19 mouse cellular contexts compared by ENCODE assay signal in genomic region chr5:45284680-45285079, GRCm38 (mm10).
DNase-seq lines count a peak whose midpoint lies in the region; ATAC-seq and TF ChIP-seq lines count a peak whose summit lies in the region.
"Had no signal": no experiment of that assay in that cellular context is flagged by ENCODE, and none has a peak within 500 bp of the region (broad histone marks: within the 10 kb centered on the region; RNA-seq: fewer than 3 reads in every experiment).

No protein-coding gene starts in this region.

- H3K27ac ChIP-seq in embryonic facial prominence, embryonic 14.5 days (replicated peaks; ENCODE audit: low read depth, low read length), result no peak overlapping the region
- no peak overlapping the region for H3K27ac ChIP-seq in embryonic facial prominence, embryonic 10.5 days (replicated peaks)
- H3K27ac ChIP-seq in heart, embryonic 16.5 days (ENCODE audit: low read length), result peak overlapping the region; percentile 63
- peak overlapping the region; percentile 80 for H3K27ac ChIP-seq in kidney, embryonic 15.5 days
- 0 out of 2 replicates have a peak overlapping the region, but pooled peaks have one; percentile 54 for H3K27ac ChIP-seq in kidney, postnatal 0 days
- no peak overlapping the region for H3K27ac ChIP-seq in forebrain, embryonic 13.5 days
- H3K27ac ChIP-seq: limb, embryonic 13.5 days; liver, embryonic 13.5 days; midbrain, embryonic 12.5 days; stomach, embryonic 15.5 days had no signal

- H3K27me3 ChIP-seq in embryonic facial prominence, embryonic 14.5 days (replicated peaks; ENCODE audit: control insufficient read depth, insufficient read depth, low read length), result no peaks in the 10 kb centered on the region
- H3K27me3 ChIP-seq in embryonic facial prominence, embryonic 10.5 days (replicated peaks; ENCODE audit: low read depth, poor library complexity, severe bottlenecking), result no peaks in the 10 kb centered on the region
- no peaks in the 10 kb centered on the region for H3K27me3 ChIP-seq in heart, embryonic 16.5 days (ENCODE audit: control insufficient read depth, insufficient read depth, low read length)
- H3K27me3 ChIP-seq in kidney, embryonic 15.5 days, result no peaks in the 10 kb centered on the region
- no peaks in the 10 kb centered on the region for H3K27me3 ChIP-seq in kidney, postnatal 0 days (ENCODE audit: insufficient read depth, low read length)
- no peaks in the 10 kb centered on the region for H3K27me3 ChIP-seq in forebrain, embryonic 13.5 days
- H3K27me3 ChIP-seq: heart, embryonic 12.5 days; limb, embryonic 13.5 days; liver, embryonic 13.5 days; midbrain, embryonic 12.5 days; stomach, embryonic 15.5 days had no signal

- no peak overlapping the region for H3K9ac ChIP-seq in embryonic facial prominence, embryonic 14.5 days (ENCODE audit: low read depth, low read length)
- H3K9ac ChIP-seq in heart, embryonic 16.5 days (ENCODE audit: low read length), result no peak overlapping the region
- H3K9ac ChIP-seq in kidney, embryonic 15.5 days, result no peak overlapping the region
- H3K9ac ChIP-seq in kidney, postnatal 0 days (ENCODE audit: low read depth, low read length), result no peak overlapping the region
- H3K9ac ChIP-seq in forebrain, embryonic 13.5 days, result no peak overlapping the region
- H3K9ac ChIP-seq: heart, embryonic 12.5 days; limb, embryonic 13.5 days; liver, embryonic 13.5 days; midbrain, embryonic 12.5 days; stomach, embryonic 15.5 days had no signal

- intact Hi-C loops in heart, postnatal 25 days (cut with DNase I), result loop anchor here (5.0 kb wide), 1 partner anchor 118 kb away; no protein-coding TSS in a partner anchor

- TF ChIP-seq CTCF in kidney, postnatal 0 days (IDR thresholded peaks at IDR 0.05; ENCODE audit: low read depth), result no peak

- no peaks in the 10 kb centered on the region for H3K36me3 ChIP-seq in embryonic facial prominence, embryonic 14.5 days (ENCODE audit: control insufficient read depth, insufficient read depth, low read length)
- H3K36me3 ChIP-seq in embryonic facial prominence, embryonic 10.5 days (replicated peaks), result no peaks in the 10 kb centered on the region
- no peaks in the 10 kb centered on the region for H3K36me3 ChIP-seq in heart, embryonic 16.5 days (ENCODE audit: control insufficient read depth, insufficient read depth)
- H3K36me3 ChIP-seq in kidney, embryonic 15.5 days, result no peaks in the 10 kb centered on the region
- no peaks in the 10 kb centered on the region for H3K36me3 ChIP-seq in kidney, postnatal 0 days (ENCODE audit: insufficient read depth, low read length)
- no peaks in the 10 kb centered on the region for H3K36me3 ChIP-seq in forebrain, embryonic 13.5 days (ENCODE audit: poor library complexity, severe bottlenecking)
- H3K36me3 ChIP-seq: heart, embryonic 12.5 days; limb, embryonic 13.5 days; liver, embryonic 13.5 days; midbrain, embryonic 12.5 days; stomach, embryonic 15.5 days had no signal

- DNase-seq in embryonic facial prominence, embryonic 14.5 days (ENCODE audit: low spot score), result peak; percentile 12
- no peak for DNase-seq in embryonic facial prominence, embryonic 10.5 days (ENCODE audit: low spot score)
- no peak for DNase-seq in heart, postnatal 25 days (ENCODE audit: low spot score)
- no peak for DNase-seq in kidney, postnatal 25 days
- DNase-seq in kidney, postnatal 0 days (ENCODE audit: low spot score), result peak; percentile 68
- DNase-seq: cerebellum, adult 8-10 months; cerebellum, postnatal 36 days; gastrocnemius, postnatal 36 days; liver, embryonic 13.5 days; lung, postnatal 10 days; thymus, postnatal 36 days had no signal

- no peak for ATAC-seq in embryonic facial prominence, embryonic 14.5 days (ENCODE audit: low read depth)
- ATAC-seq in heart, embryonic 16.5 days (replicated peaks; ENCODE audit: extremely low read depth, insufficient read depth, low FRiP score), result no peak
- ATAC-seq in kidney, embryonic 15.5 days (replicated peaks; ENCODE audit: low FRiP score), result no peak
- no peak for ATAC-seq in kidney, postnatal 0 days (replicated peaks; ENCODE audit: low FRiP score, low read depth)
- ATAC-seq in forebrain, embryonic 13.5 days, result no peak
- ATAC-seq: forebrain, embryonic 16.5 days had no signal

- no peak overlapping the region for H3K4me3 ChIP-seq in embryonic facial prominence, embryonic 14.5 days (ENCODE audit: low read depth, low read length)
- H3K4me3 ChIP-seq in embryonic facial prominence, embryonic 10.5 days, result no peak overlapping the region
- H3K4me3 ChIP-seq in heart, embryonic 16.5 days (ENCODE audit: low read length), result no peak overlapping the region
- no peak overlapping the region for H3K4me3 ChIP-seq in kidney, embryonic 15.5 days (replicated peaks)
- no peak overlapping the region for H3K4me3 ChIP-seq in kidney, postnatal 0 days (replicated peaks; ENCODE audit: low read depth, low read length)
- H3K4me3 ChIP-seq in forebrain, embryonic 13.5 days, result no peak overlapping the region
- H3K4me3 ChIP-seq: heart, embryonic 12.5 days; limb, embryonic 13.5 days; liver, embryonic 13.5 days; midbrain, embryonic 12.5 days; stomach, embryonic 15.5 days had no signal

- peaks cover 7% of the 10 kb centered on the region; the same call in 1 of the 2 replicates for H3K4me1 ChIP-seq in embryonic facial prominence, embryonic 14.5 days (ENCODE audit: control insufficient read depth, insufficient read depth, low read length)
- peaks cover 15% of the 10 kb centered on the region for H3K4me1 ChIP-seq in embryonic facial prominence, embryonic 10.5 days
- no peaks in the 10 kb centered on the region for H3K4me1 ChIP-seq in heart, embryonic 16.5 days (ENCODE audit: control insufficient read depth, insufficient read depth, low read length)
- H3K4me1 ChIP-seq in kidney, embryonic 15.5 days, result peaks cover 22% of the 10 kb centered on the region
- H3K4me1 ChIP-seq in kidney, postnatal 0 days (replicated peaks; ENCODE audit: insufficient read depth, low read length), result 0 out of 2 replicates have a peak, but pooled peaks cover 2% of the 10 kb centered on the region
- peaks cover 12% of the 10 kb centered on the region for H3K4me1 ChIP-seq in forebrain, embryonic 13.5 days
- H3K4me1 ChIP-seq: heart, embryonic 12.5 days; liver, embryonic 13.5 days; stomach, embryonic 15.5 days had no signal

- H3K4me2 ChIP-seq in embryonic facial prominence, embryonic 14.5 days (ENCODE audit: low read depth, low read length), result no peak overlapping the region
- no peak overlapping the region for H3K4me2 ChIP-seq in heart, embryonic 16.5 days (ENCODE audit: low read depth, low read length)
- no peak overlapping the region for H3K4me2 ChIP-seq in kidney, embryonic 15.5 days
- no peak overlapping the region for H3K4me2 ChIP-seq in kidney, postnatal 0 days (ENCODE audit: low read length)
- no peak overlapping the region for H3K4me2 ChIP-seq in forebrain, embryonic 13.5 days
- H3K4me2 ChIP-seq: heart, embryonic 12.5 days; limb, embryonic 13.5 days; liver, embryonic 13.5 days; midbrain, embryonic 12.5 days; stomach, embryonic 15.5 days had no signal

- no peaks in the 10 kb centered on the region for H3K9me3 ChIP-seq in embryonic facial prominence, embryonic 14.5 days (ENCODE audit: control insufficient read depth, low read length)
- H3K9me3 ChIP-seq in embryonic facial prominence, embryonic 10.5 days, result no peaks in the 10 kb centered on the region
- no peaks in the 10 kb centered on the region for H3K9me3 ChIP-seq in heart, embryonic 16.5 days (replicated peaks; ENCODE audit: control insufficient read depth, low read length)
- no peaks in the 10 kb centered on the region for H3K9me3 ChIP-seq in kidney, embryonic 15.5 days (replicated peaks)
- H3K9me3 ChIP-seq in kidney, postnatal 0 days (replicated peaks; ENCODE audit: low read length), result no peaks in the 10 kb centered on the region
- H3K9me3 ChIP-seq in forebrain, embryonic 13.5 days (replicated peaks), result no peaks in the 10 kb centered on the region
- H3K9me3 ChIP-seq: heart, embryonic 12.5 days; limb, embryonic 13.5 days; liver, embryonic 13.5 days; midbrain, embryonic 12.5 days; stomach, embryonic 15.5 days had no signal

Comparison
In these comparisons a context has a peak if more than half of its experiments do, and no peak if none do; other contexts are left out.
1. DNase-seq: peak in embryonic facial prominence, embryonic 14.5 days (single experiment) and kidney, postnatal 0 days (single experiment); none in embryonic facial prominence, embryonic 10.5 days (single experiment), heart, postnatal 25 days (single experiment) and kidney, postnatal 25 days (0 of 2).
2. H3K27ac ChIP-seq: peak in heart, embryonic 16.5 days (single experiment), kidney, embryonic 15.5 days (single experiment) and kidney, postnatal 0 days (single experiment); none in embryonic facial prominence, embryonic 14.5 days (single experiment), embryonic facial prominence, embryonic 10.5 days (single experiment) and forebrain, embryonic 13.5 days (single experiment).